Mouse (Mus musculus) ovary, adult 18-20 months (tissue): Measurements from ENCODE around the gene C5ar1.

Experiments used
- DNase-seq: peaks from one replicate; pipeline ENCODE4 v3.0.0; 2022; ENCODE audit warnings: low spot score, mixed read lengths

C5ar1 gene

DNA sequence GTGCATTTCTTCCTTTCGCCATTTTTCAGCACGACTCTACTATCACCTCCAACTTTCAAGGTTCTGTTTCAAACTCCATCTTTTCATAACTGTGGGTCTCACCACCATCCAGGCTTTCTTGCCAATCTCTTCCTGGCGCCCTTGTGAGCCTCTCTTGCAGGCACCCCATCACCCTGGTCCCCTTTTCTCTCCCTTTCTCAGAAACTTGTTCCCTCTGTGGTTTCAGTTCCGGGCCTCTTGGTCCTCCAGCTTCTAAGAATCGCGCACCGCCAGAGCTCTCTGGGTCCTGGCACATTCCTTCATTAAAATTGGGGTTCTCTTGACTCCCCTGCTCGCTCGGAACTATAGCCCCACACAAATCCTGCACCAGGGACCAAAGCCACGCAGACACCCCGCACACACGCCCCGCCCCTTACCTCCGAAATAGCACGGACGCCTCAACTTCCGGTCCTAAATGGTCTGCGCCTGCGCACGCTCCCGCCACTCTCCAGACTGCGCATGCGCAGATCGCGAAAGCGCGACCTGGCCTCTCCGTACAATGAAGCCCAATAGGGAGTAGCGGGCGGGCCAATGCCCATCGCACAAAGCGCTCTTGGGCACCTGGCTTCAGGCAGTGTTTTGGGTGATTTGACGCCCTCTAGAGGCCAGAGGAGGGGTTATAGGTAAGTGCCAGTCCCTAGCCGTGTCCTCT, 37.6 kb downstream of the C5ar1 start, which contains the start of gene Dhx34:
TSS of gene Dhx34 (minus strand) at position 456 of the 691 bp plus-strand sequence.
- DNase-seq: peak; percentile 91

GRCm38 (mm10) chr7:16213986-16214385, 45.4 kb downstream of the C5ar1 start:
- no peak for DNase-seq

DNA sequence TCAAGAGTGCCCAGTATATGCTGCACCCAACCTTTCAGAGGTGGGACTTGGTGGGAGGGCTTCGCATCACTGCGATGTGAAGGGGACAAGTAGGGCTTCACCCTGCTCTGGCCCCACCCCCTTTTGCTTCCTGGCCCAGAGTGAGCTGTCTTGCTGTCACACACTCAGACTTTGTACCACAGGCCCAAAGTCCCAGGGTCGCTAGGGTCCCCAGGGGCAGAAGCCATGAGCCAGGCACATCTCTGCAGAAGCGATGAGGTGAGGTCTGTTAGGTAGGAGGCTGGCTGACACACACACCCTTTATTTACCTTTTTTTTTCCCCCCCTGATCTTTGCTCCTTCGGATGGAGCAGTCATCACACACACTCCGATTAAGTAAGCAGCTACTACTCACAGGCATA, 46.1 kb downstream of the C5ar1 start:
- no peak for DNase-seq

GRCm38 (mm10) chr7:16210862-16211365, 48.4 kb downstream of the C5ar1 start:
- no peak for DNase-seq

GRCm38 (mm10) chr7:16208781-16209665, 50.3 kb downstream of the C5ar1 start:
- DNase-seq: no peak

- DNase-seq: no peak
Measured at GRCm38 (mm10) chr7:16207496-16207895, 51.8 kb downstream of the C5ar1 start.

DNA sequence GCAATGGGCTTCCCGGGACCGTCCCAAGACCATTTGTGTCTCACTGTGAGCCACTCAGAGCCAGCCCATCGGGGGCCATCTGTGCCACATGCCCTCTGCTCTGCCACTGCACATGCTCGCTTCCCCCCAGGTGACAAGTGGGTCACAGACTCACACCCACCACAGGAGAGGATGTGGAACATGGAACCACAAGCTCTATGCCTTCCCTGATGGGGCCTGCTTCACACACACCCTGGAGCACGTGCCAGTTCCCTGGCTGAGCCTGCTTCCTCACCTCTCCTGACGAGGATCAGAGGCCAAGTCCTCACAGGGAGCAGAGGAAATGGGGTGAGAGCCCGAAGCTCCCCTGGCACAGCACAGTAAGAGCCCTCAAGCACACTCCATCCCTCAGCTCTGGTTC, 52.3 kb downstream of the C5ar1 start:
- DNase-seq: no peak

DNA sequence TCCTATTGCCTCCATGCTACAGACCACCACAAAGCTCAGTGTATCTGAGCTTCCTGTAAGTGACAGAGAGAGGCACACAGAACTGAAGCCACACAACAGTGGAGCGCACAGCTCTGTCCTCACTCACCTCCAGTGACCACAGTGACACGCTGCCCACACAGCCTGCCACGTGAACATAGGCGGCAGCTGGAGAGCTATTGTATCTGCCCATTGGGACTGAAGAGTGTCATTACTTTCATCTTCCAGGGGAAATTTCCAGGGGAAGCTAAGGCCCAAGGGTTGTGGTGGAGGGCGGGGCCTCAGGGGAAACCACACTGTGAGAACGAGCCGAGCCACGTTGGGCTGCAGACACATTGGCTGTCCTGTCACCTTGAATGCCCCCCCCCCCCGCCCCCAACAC, 54.5 kb downstream of the C5ar1 start:
- no peak for DNase-seq

DNA sequence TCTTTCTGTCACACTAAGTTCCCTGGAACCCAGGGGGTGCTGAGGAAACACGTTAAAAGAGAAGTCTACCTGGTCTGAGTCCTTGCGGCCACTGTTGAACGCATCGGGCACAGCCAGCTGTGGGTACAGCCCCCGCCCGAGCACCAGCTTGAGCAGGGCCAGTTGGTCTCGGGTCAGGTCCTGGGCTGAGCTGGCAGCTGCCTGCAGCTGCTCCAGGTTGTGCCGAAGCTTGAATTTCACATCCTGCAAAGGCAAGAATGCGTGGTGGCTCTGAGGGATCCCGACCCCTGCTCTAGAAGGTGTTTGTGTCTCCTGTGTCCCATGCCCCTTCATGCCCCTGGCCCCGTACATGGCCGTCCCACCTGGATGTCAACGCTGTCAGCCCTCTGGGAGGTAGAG, 55.8 kb downstream of the C5ar1 start:
- no peak for DNase-seq

GRCm38 (mm10) chr7:16202756-16203504, 56.4 kb downstream of the C5ar1 start:
- DNase-seq: no peak

GRCm38 (mm10) chr7:16201136-16201535, 58.2 kb downstream of the C5ar1 start:
- no peak for DNase-seq

GRCm38 (mm10) chr7:16198540-16198939, 60.8 kb downstream of the C5ar1 start:
- DNase-seq: no peak

- DNase-seq: no peak
Measured at GRCm38 (mm10) chr7:16197166-16197565, 62.2 kb downstream of the C5ar1 start.
